Mouse (Mus musculus) G1E (cell line): Measurements from ENCODE around the gene Il31.

Source experiments
- CTCF ChIP-seq: IDR thresholded peaks from 2 replicates; pipeline ENCODE4 v1.5.1; 2012; ENCODE audit warnings: low read depth, low read length, inconsistent platforms, mixed read lengths
- GATA1 ChIP-seq: IDR thresholded peaks from 2 replicates; pipeline ENCODE4 v1.6.1; 2012; ENCODE audit warnings: borderline replicate concordance, low read length, inconsistent platforms, mixed read lengths
- GATA2 ChIP-seq: IDR thresholded peaks from 2 replicates; pipeline ENCODE4 v1.6.1; 2012; ENCODE audit warnings: low read depth, low read length, inconsistent platforms, borderline replicate concordance
- TAL1 ChIP-seq: conservative IDR thresholded peaks from 2 replicates; pipeline ENCODE4 v1.6.1; 2012; ENCODE audit warnings: low read depth, low read length, inconsistent platforms, mixed read lengths

GRCm38 (mm10) chr5:123487659-123488395 is 1.5 kb downstream of the Il31 start:
- no peak for TF ChIP-seq CTCF
- no peak for TF ChIP-seq GATA1
- TF ChIP-seq GATA2, result no peak
- no peak for TF ChIP-seq TAL1
